9 mouse cellular contexts compared by ENCODE assay signal in genomic region chr1:133610601-133611000, GRCm38 (mm10). TPM values are rescaled to one million over a fixed set of nuclear protein-coding genes. Genes with fewer than 3 reads are reported as not detected.
DNase-seq lines count a peak whose midpoint lies in the region; ATAC-seq lines count a peak whose summit lies in the region.
"Had no signal": no experiment of that assay in that cellular context is flagged by ENCODE, and none has a peak within 500 bp of the region (broad histone marks: within the 10 kb centered on the region; RNA-seq: fewer than 3 reads in every experiment).

No protein-coding gene starts in this region.

- peaks cover 8% of the 10 kb centered on the region for H3K4me1 ChIP-seq in heart, embryonic 12.5 days (replicated peaks)
- peaks cover 8% of the 10 kb centered on the region; the same call in 1 of the 2 replicates for H3K4me1 ChIP-seq in neural tube, embryonic 12.5 days
- peaks cover 10% of the 10 kb centered on the region; the same call in 1 of the 2 replicates for H3K4me1 ChIP-seq in limb, embryonic 12.5 days (replicated peaks)
- H3K4me1 ChIP-seq in neural tube, embryonic 14.5 days (ENCODE audit: control insufficient read depth, insufficient read depth, low read length) = peaks cover 5% of the 10 kb centered on the region

- intact Hi-C loops in heart, postnatal 36 days (cut with DNase I) = loop anchor here (1.0 to 2.0 kb wide), 3 partner anchors 228 to 432 kb away; no protein-coding TSS in a partner anchor

- peak overlapping the region; percentile 52 for H3K4me2 ChIP-seq in heart, embryonic 12.5 days
- H3K4me2 ChIP-seq in neural tube, embryonic 12.5 days (replicated peaks) = peak overlapping the region; percentile 73; the same call in 1 of the 2 replicates
- H3K4me2 ChIP-seq in limb, embryonic 12.5 days = peak overlapping the region; percentile 28
- H3K4me2 ChIP-seq in neural tube, embryonic 14.5 days (ENCODE audit: low read depth, low read length) = no peak overlapping the region

- no peak overlapping the region for H3K27ac ChIP-seq in heart, embryonic 12.5 days (ENCODE audit: poor library complexity, severe bottlenecking)
- H3K27ac ChIP-seq in neural tube, embryonic 12.5 days = no peak overlapping the region
- H3K27ac ChIP-seq in limb, embryonic 12.5 days = no peak overlapping the region
- no peak overlapping the region for H3K27ac ChIP-seq in neural tube, embryonic 14.5 days (ENCODE audit: low read depth, low read length)

- H3K27me3 ChIP-seq in heart, embryonic 12.5 days (replicated peaks) = no peaks in the 10 kb centered on the region
- no peaks in the 10 kb centered on the region for H3K27me3 ChIP-seq in neural tube, embryonic 12.5 days (replicated peaks)
- no peaks in the 10 kb centered on the region for H3K27me3 ChIP-seq in limb, embryonic 12.5 days
- H3K27me3 ChIP-seq in neural tube, embryonic 14.5 days (ENCODE audit: control insufficient read depth, insufficient read depth, low read length) = no peaks in the 10 kb centered on the region

- DNase-seq in heart, postnatal 36 days = no peak
- no peak for DNase-seq in neural tube, embryonic 10.5 days (ENCODE audit: extremely low spot score, low spot score)
- DNase-seq in layer of hippocampus, adult 9-10 months (ENCODE audit: low spot score) = no peak
- no peak for DNase-seq in left cerebral cortex, adult 18-20 months (ENCODE audit: low spot score in 2 of 2)

- peaks cover 48% of the 10 kb centered on the region for H3K36me3 ChIP-seq in heart, embryonic 12.5 days
- H3K36me3 ChIP-seq in neural tube, embryonic 12.5 days = peaks cover 26% of the 10 kb centered on the region
- H3K36me3 ChIP-seq in limb, embryonic 12.5 days = peaks cover 47% of the 10 kb centered on the region
- H3K36me3 ChIP-seq in neural tube, embryonic 14.5 days (ENCODE audit: control insufficient read depth, insufficient read depth, low read length) = peaks cover 16% of the 10 kb centered on the region

- peak overlapping the region; percentile 84; the same call in 1 of the 2 replicates for H3K4me3 ChIP-seq in heart, embryonic 12.5 days
- H3K4me3 ChIP-seq in neural tube, embryonic 12.5 days = no peak overlapping the region
- H3K4me3 ChIP-seq in limb, embryonic 12.5 days (replicated peaks) = peak overlapping the region; percentile 91
- H3K4me3 ChIP-seq in neural tube, embryonic 14.5 days (ENCODE audit: low read depth, low read length) = no peak overlapping the region

- ATAC-seq in heart, embryonic 12.5 days (ENCODE audit: insufficient number of reproducible peaks, low FRiP score) = no peak
- peak; percentile 14; the same call in 1 of the 2 replicates for ATAC-seq in neural tube, embryonic 12.5 days (ENCODE audit: low FRiP score, low read depth)
- 0 out of 2 replicates have a peak, but pooled peaks have one; percentile 33 for ATAC-seq in limb, embryonic 12.5 days (ENCODE audit: insufficient number of reproducible peaks, insufficient read depth, low FRiP score, low TSS enrichment, low read depth)
- peak; percentile 25 for ATAC-seq in neural tube, embryonic 14.5 days (ENCODE audit: low read depth)

- WGBS in heart, embryonic 12.5 days = 50% methylated on average over 6 of the region's 6 CpGs
- WGBS in neural tube, embryonic 12.5 days = 56% methylated on average over 6 of the region's 6 CpGs
- WGBS in limb, embryonic 12.5 days = 53% methylated on average over 6 of the region's 6 CpGs
- 52% methylated on average over 6 of the region's 6 CpGs for WGBS in neural tube, embryonic 14.5 days

- H3K9ac ChIP-seq in heart, embryonic 12.5 days = peak overlapping the region; percentile 48; the same call in 1 of the 2 replicates
- H3K9ac ChIP-seq in neural tube, embryonic 12.5 days = no peak overlapping the region
- H3K9ac ChIP-seq in limb, embryonic 12.5 days (replicated peaks) = no peak overlapping the region
- no peak overlapping the region for H3K9ac ChIP-seq in neural tube, embryonic 14.5 days (replicated peaks; ENCODE audit: low read depth, low read length)

- H3K9me3 ChIP-seq in heart, embryonic 12.5 days (replicated peaks) = no peaks in the 10 kb centered on the region
- no peaks in the 10 kb centered on the region for H3K9me3 ChIP-seq in neural tube, embryonic 12.5 days
- H3K9me3 ChIP-seq in limb, embryonic 12.5 days = no peaks in the 10 kb centered on the region
- no peaks in the 10 kb centered on the region for H3K9me3 ChIP-seq in neural tube, embryonic 14.5 days (ENCODE audit: control insufficient read depth, low read length)

RNA-seq across cellular contexts. Expression of gene Snrpe, which starts 0.5 kb away (rescaled TPM):
- polyA plus RNA-seq in heart, embryonic 12.5 days (2016; fragmentation: Nextera tagmentation; extraction: Ambion mirVana) = 421 and 452 TPM in 2 replicates
- 10 to 100 TPM; 72.0 to 79.2 TPM for total RNA-seq in heart, postnatal 36 days (2021)
- polyA plus RNA-seq in neural tube, embryonic 12.5 days (2016; fragmentation: Nextera tagmentation; extraction: Ambion mirVana) = 638 and 670 TPM in 2 replicates
- polyA plus RNA-seq in limb, embryonic 12.5 days (2016; fragmentation: Nextera tagmentation; extraction: Ambion mirVana) = 840 and 861 TPM in 2 replicates
- 425 and 449 TPM in 2 replicates for polyA plus RNA-seq in neural tube, embryonic 14.5 days (2014; fragmentation: Nextera tagmentation; extraction: Ambion mirVana)
- total RNA-seq in left cerebral cortex, adult 18-20 months (2021) = 10 to 100 TPM; 58.7 to 64.4 TPM

RNA-seq across cellular contexts. Expression of gene Zbed6, which starts 50.1 kb away (rescaled TPM):
- polyA plus RNA-seq in heart, embryonic 12.5 days (2016; fragmentation: Nextera tagmentation; extraction: Ambion mirVana) = not detected in 2 replicates
- total RNA-seq in heart, postnatal 36 days (2021) = 1 to 10 TPM; 2.8 to 5.0 TPM
- polyA plus RNA-seq in neural tube, embryonic 12.5 days (2016; fragmentation: Nextera tagmentation; extraction: Ambion mirVana) = not detected in 2 replicates
- polyA plus RNA-seq in limb, embryonic 12.5 days (2016; fragmentation: Nextera tagmentation; extraction: Ambion mirVana) = not detected in 2 replicates
- not detected in 2 replicates for polyA plus RNA-seq in neural tube, embryonic 14.5 days (2014; fragmentation: Nextera tagmentation; extraction: Ambion mirVana)
- total RNA-seq in left cerebral cortex, adult 18-20 months (2021) = 1 to 10 TPM; 8.3 TPM
- polyA plus RNA-seq: adrenal gland, adult 2 months had no signal

RNA-seq across cellular contexts. Expression of gene Gm38394, which starts 50.5 kb away (rescaled TPM):
- polyA plus RNA-seq in heart, embryonic 12.5 days (2016; fragmentation: Nextera tagmentation; extraction: Ambion mirVana) = 6.2 and 6.8 TPM in 2 replicates
- 10 to 100 TPM; 17.8 to 18.4 TPM for total RNA-seq in heart, postnatal 36 days (2021)
- 4.7 and 5.3 TPM in 2 replicates for polyA plus RNA-seq in neural tube, embryonic 12.5 days (2016; fragmentation: Nextera tagmentation; extraction: Ambion mirVana)
- 7.9 and 8.1 TPM in 2 replicates for polyA plus RNA-seq in limb, embryonic 12.5 days (2016; fragmentation: Nextera tagmentation; extraction: Ambion mirVana)
- polyA plus RNA-seq in neural tube, embryonic 14.5 days (2014; fragmentation: Nextera tagmentation; extraction: Ambion mirVana) = 5.9 and 6.2 TPM in 2 replicates
- 10 to 100 TPM; 23.9 to 27.1 TPM for total RNA-seq in left cerebral cortex, adult 18-20 months (2021)

Comparison
In these comparisons a context has a peak if more than half of its experiments do, and no peak if none do; other contexts are left out.
1. H3K4me3 ChIP-seq: peak in heart, embryonic 12.5 days (single experiment) and limb, embryonic 12.5 days (single experiment); none in neural tube, embryonic 12.5 days (single experiment) and neural tube, embryonic 14.5 days (single experiment).